Mouse (Mus musculus) hindbrain, embryonic 14.5 days (tissue): Measurements from ENCODE around the gene Gm45713. TPM values are rescaled to one million over a fixed set of nuclear protein-coding genes. Genes with fewer than 3 reads are reported as not detected.

Source experiments
- ATAC-seq: fragments of 200-750 bp; cut with Nextera tagmentation; 2 replicates; pipeline ENCODE4 v1.8.0; 2017; ENCODE audit warnings: moderate number of reproducible peaks, mild to moderate bottlenecking, moderate TSS enrichment, moderate library complexity; ENCODE audit not compliant: low FRiP score
- DNase-seq: peaks from one replicate; pipeline ENCODE4 v3.0.0-alpha.2; 2015; ENCODE audit warnings: low spot score
- H3K27ac ChIP-seq: fragments of 300-500 bp; sonication (generic); 2 replicates; pipeline ENCODE4 v1.5.1; 2014; ENCODE audit warnings: mild to moderate bottlenecking, moderate library complexity
- H3K27me3 ChIP-seq: fragments of 300-500 bp; sonication (generic); 2 replicates; pipeline ENCODE4 v1.6.1; 2014; ENCODE audit warnings: mild to moderate bottlenecking, low read length, mixed read lengths; ENCODE audit not compliant: control insufficient read depth, insufficient read depth
- H3K36me3 ChIP-seq: fragments of 300-500 bp; sonication (generic); replicated peaks from 2 replicates; pipeline ENCODE4 v1.6.1; 2014; ENCODE audit not compliant: control insufficient read depth, insufficient read depth
- H3K4me1 ChIP-seq: fragments of 300-500 bp; sonication (generic); replicated peaks from 2 replicates; pipeline ENCODE4 v1.6.1; 2014; ENCODE audit warnings: antibody characterized with exemption, low read length, mixed read lengths; ENCODE audit not compliant: control insufficient read depth, insufficient read depth
- H3K4me2 ChIP-seq: fragments of 300-500 bp; sonication (generic); replicated peaks from 2 replicates; pipeline ENCODE4 v1.6.1; 2014; ENCODE audit warnings: mild to moderate bottlenecking, moderate library complexity
- H3K4me3 ChIP-seq: fragments of 300-500 bp; sonication (generic); replicated peaks from 2 replicates; pipeline ENCODE4 v1.5.1; 2014; ENCODE audit warnings: mild to moderate bottlenecking, low read length
- H3K9ac ChIP-seq: fragments of 300-500 bp; sonication (generic); 2 replicates; pipeline ENCODE4 v1.6.1; 2014
- H3K9me3 ChIP-seq: fragments of 300-500 bp; sonication (generic); 2 replicates; pipeline ENCODE4 v1.6.1; 2016; ENCODE audit warnings: low read length; ENCODE audit not compliant: control insufficient read depth
- WGBS: fragments of 180-500 bp; shearing (Covaris S2); extraction: QIAGEN DNeasy Blood & Tissue Kit; methylation state at CpG from one replicate; pipeline ENCODE4 v1.1.7; 2014; 5-methylcytosine and 5-hydroxymethylcytosine counted together
- polyA plus RNA-seq: library from polyadenylated mRNA; unstranded; fragments of >200 nt; fragmentation: Nextera tagmentation; extraction: Ambion mirVana; gene quantifications from 2 replicates; pipeline ENCODE4 v1.2.1, GENCODE M21; 2014

Gene Gm45713
- polyA plus RNA-seq, 1 experiment from 2014 or later = not detected

GRCm38 (mm10) chr7:45139904-45140723 lies 4.1 kb upstream of the Gm45713 start:
- ATAC-seq (no peak), DNase-seq (no peak)
- WGBS = 79% methylated on average over 8 of the region's 8 CpGs
- H3K36me3 ChIP-seq = peaks cover 6% of the 10 kb centered on the region; the same call in 1 of the 2 replicates
- 0 out of 2 replicates have a peak, but pooled peaks cover 6% of the 10 kb centered on the region for H3K4me1 ChIP-seq
- H3K4me2 ChIP-seq = no peak overlapping the region
- H3K9me3 ChIP-seq = no peaks in the 10 kb centered on the region
- H3K27ac ChIP-seq = no peak overlapping the region
- 0 out of 2 replicates have a peak, but pooled peaks cover 5% of the 10 kb centered on the region for H3K27me3 ChIP-seq
- no peak overlapping the region for H3K4me3 ChIP-seq
- H3K9ac ChIP-seq = no peak overlapping the region

GRCm38 (mm10) chr7:45138403-45138802 lies 2.4 kb upstream of the Gm45713 start:
- Histone ChIP-seq H3K9me3 (no peaks in the 10 kb centered on the region), H3K9ac (no peak overlapping the region), H3K27me3 (0 out of 2 replicates have a peak, but pooled peaks cover 5% of the 10 kb centered on the region), H3K4me1 (0 out of 2 replicates have a peak, but pooled peaks cover 6% of the 10 kb centered on the region), H3K4me3 (no peak overlapping the region), H3K4me2 (no peak overlapping the region), H3K36me3 (peaks cover 6% of the 10 kb centered on the region; the same call in 1 of the 2 replicates), H3K27ac (no peak overlapping the region)
- no peak for DNase-seq
- no peak for ATAC-seq
- WGBS = 75% methylated on average over 1 of the region's 1 CpGs

- WGBS = 86% methylated on average over 12 of the region's 12 CpGs
- DNase-seq = no peak
- no peak overlapping the region for H3K27ac ChIP-seq
These were observed 1.4 kb upstream of the Gm45713 start for GRCm38 (mm10) chr7:45137171-45138006.

GRCm38 (mm10) chr7:45135370-45135769 lies 661 bp downstream of the Gm45713 start:
- Histone ChIP-seq H3K9ac (no peak overlapping the region), H3K27me3 (0 out of 2 replicates have a peak, but pooled peaks cover 5% of the 10 kb centered on the region), H3K4me3 (no peak overlapping the region), H3K9me3 (no peaks in the 10 kb centered on the region), H3K36me3 (no peaks in the 10 kb centered on the region), H3K4me1 (0 out of 2 replicates have a peak, but pooled peaks cover 6% of the 10 kb centered on the region), H3K4me2 (peak overlapping the region; percentile 62; the same call in 1 of the 2 replicates), H3K27ac (no peak overlapping the region)
- 86% methylated on average over 3 of the region's 3 CpGs for WGBS
- ATAC-seq (no peak), DNase-seq (no peak)

More at GRCm38 (mm10) chr7:45137171-45138006, 1.4 kb upstream of the Gm45713 start:
- no peaks in the 10 kb centered on the region for H3K9me3 ChIP-seq
- no peak overlapping the region for H3K4me2 ChIP-seq
- 0 out of 2 replicates have a peak, but pooled peaks cover 5% of the 10 kb centered on the region for H3K27me3 ChIP-seq
- H3K9ac ChIP-seq = no peak overlapping the region
- peaks cover 3% of the 10 kb centered on the region; the same call in 1 of the 2 replicates for H3K36me3 ChIP-seq
- H3K4me1 ChIP-seq = 0 out of 2 replicates have a peak, but pooled peaks cover 6% of the 10 kb centered on the region
- H3K4me3 ChIP-seq = no peak overlapping the region
- no peak for ATAC-seq

- Histone ChIP-seq H3K27me3 (0 out of 2 replicates have a peak, but pooled peaks cover 5% of the 10 kb centered on the region), H3K27ac (no peak overlapping the region), H3K4me2 (no peak overlapping the region), H3K9ac (no peak overlapping the region), H3K4me1 (0 out of 2 replicates have a peak, but pooled peaks cover 6% of the 10 kb centered on the region), H3K36me3 (no peaks in the 10 kb centered on the region), H3K4me3 (no peak overlapping the region), H3K9me3 (no peaks in the 10 kb centered on the region)
- ATAC-seq (0 out of 2 replicates have a peak, but pooled peaks have one; percentile 14), DNase-seq (no peak)
- 6% methylated on average over 12 of the region's 12 CpGs for WGBS
These were observed 1.4 kb downstream of the Gm45713 start for GRCm38 (mm10) chr7:45134544-45135026.

GRCm38 (mm10) chr7:45133446-45134159 lies 2.4 kb downstream of the Gm45713 start:
- H3K4me2 ChIP-seq = no peak overlapping the region
- H3K9me3 ChIP-seq = no peaks in the 10 kb centered on the region
- no peaks in the 10 kb centered on the region for H3K36me3 ChIP-seq
- DNase-seq = no peak
- no peak overlapping the region for H3K4me3 ChIP-seq
- 82% methylated on average over 8 of the region's 8 CpGs for WGBS
- no peak overlapping the region for H3K27ac ChIP-seq
- no peak overlapping the region for H3K9ac ChIP-seq
- peaks cover 11% of the 10 kb centered on the region; the same call in 1 of the 2 replicates for H3K4me1 ChIP-seq
- 0 out of 2 replicates have a peak, but pooled peaks cover 5% of the 10 kb centered on the region for H3K27me3 ChIP-seq
- ATAC-seq = no peak

- DNase-seq = no peak
- 81% methylated on average over 11 of the region's 11 CpGs for WGBS
- 0 out of 2 replicates have a peak, but pooled peaks cover 5% of the 10 kb centered on the region for H3K27me3 ChIP-seq
- no peaks in the 10 kb centered on the region for H3K9me3 ChIP-seq
- H3K4me1 ChIP-seq = peaks cover 20% of the 10 kb centered on the region
- H3K27ac ChIP-seq = no peak overlapping the region
- H3K36me3 ChIP-seq = peaks cover 7% of the 10 kb centered on the region
- 0 out of 2 replicates have a peak overlapping the region, but pooled peaks have one; percentile 8 for H3K9ac ChIP-seq
- ATAC-seq = no peak
- H3K4me2 ChIP-seq = no peak overlapping the region
- H3K4me3 ChIP-seq = no peak overlapping the region
These were observed 4.2 kb downstream of the Gm45713 start for GRCm38 (mm10) chr7:45131850-45132249.

- 51% methylated on average over 15 of the region's 15 CpGs for WGBS
- DNase-seq (no peak), ATAC-seq (no peak)
- Histone ChIP-seq H3K36me3 (peaks cover 26% of the 10 kb centered on the region), H3K9ac (peak overlapping the region; percentile 62), H3K4me3 (peak overlapping the region; percentile 81), H3K27ac (peak overlapping the region; percentile 95), H3K9me3 (no peaks in the 10 kb centered on the region), H3K4me2 (peak overlapping the region; percentile 64), H3K4me1 (peaks cover 22% of the 10 kb centered on the region), H3K27me3 (no peaks in the 10 kb centered on the region)
These were observed 6.1 kb downstream of the Gm45713 start for GRCm38 (mm10) chr7:45129776-45130512.
